Mouse (Mus musculus) liver, embryonic 12.5 days (tissue): Measurements from ENCODE around the gene St8sia4. TPM values are rescaled to one million over a fixed set of nuclear protein-coding genes. Genes with fewer than 3 reads are reported as not detected.

Source experiments
- ATAC-seq: fragments of 200-750 bp; cut with Nextera tagmentation; 2 replicates; pipeline ENCODE4 v1.8.0; 2017; ENCODE audit warnings: moderate number of reproducible peaks, mild to moderate bottlenecking, moderate library complexity
- H3K27ac ChIP-seq: fragments of 300-500 bp; sonication (generic); 2 replicates; pipeline ENCODE4 v1.5.1; 2016; ENCODE audit warnings: mild to moderate bottlenecking
- H3K27me3 ChIP-seq: fragments of 300-500 bp; sonication (generic); replicated peaks from 2 replicates; pipeline ENCODE4 v1.6.1; 2016; ENCODE audit warnings: mild to moderate bottlenecking, moderate library complexity
- H3K36me3 ChIP-seq: fragments of 300-500 bp; sonication (generic); 2 replicates; pipeline ENCODE4 v1.6.1; 2016; ENCODE audit warnings: mild to moderate bottlenecking, moderate library complexity
- H3K4me1 ChIP-seq: fragments of 300-500 bp; sonication (generic); 2 replicates; pipeline ENCODE4 v1.6.1; 2016
- H3K4me2 ChIP-seq: fragments of 300-500 bp; sonication (generic); 2 replicates; pipeline ENCODE4 v1.6.1; 2016; ENCODE audit warnings: mild to moderate bottlenecking, moderate library complexity
- H3K4me3 ChIP-seq: fragments of 300-500 bp; sonication (generic); 2 replicates; pipeline ENCODE4 v1.5.1; 2016; ENCODE audit warnings: mild to moderate bottlenecking, moderate library complexity
- H3K9ac ChIP-seq: fragments of 300-500 bp; sonication (generic); 2 replicates; pipeline ENCODE4 v1.6.1; 2016; ENCODE audit warnings: mild to moderate bottlenecking, moderate library complexity
- H3K9me3 ChIP-seq: fragments of 300-500 bp; sonication (generic); replicated peaks from 2 replicates; pipeline ENCODE4 v1.6.1; 2016; ENCODE audit warnings: mild to moderate bottlenecking, moderate library complexity
- WGBS: fragments of 180-500 bp; shearing (Covaris S2); methylation state at CpG from one replicate; pipeline ENCODE4 v1.1.7; 2016; ENCODE audit not compliant: insufficient replicate concordance; 5-methylcytosine and 5-hydroxymethylcytosine counted together
- polyA plus RNA-seq: library from polyadenylated mRNA; unstranded; fragments of >200 nt; fragmentation: Nextera tagmentation; extraction: Ambion mirVana; gene quantifications from 2 replicates; pipeline ENCODE4 v1.2.1, GENCODE M21; 2016

St8sia4 gene
- polyA plus RNA-seq, 1 experiment from 2014 or later = 2.4 TPM

GRCm38 (mm10) chr1:95653445-95653844 lies 13.9 kb downstream of the St8sia4 start:
- H3K36me3 ChIP-seq = no peaks in the 10 kb centered on the region
- no peaks in the 10 kb centered on the region for H3K4me1 ChIP-seq
- ATAC-seq = no peak
- no peak overlapping the region for H3K4me3 ChIP-seq
- WGBS = 76% methylated on average over 8 of the region's 8 CpGs
- H3K27ac ChIP-seq = no peak overlapping the region
- H3K9me3 ChIP-seq = no peaks in the 10 kb centered on the region
- no peaks in the 10 kb centered on the region for H3K27me3 ChIP-seq
- no peak overlapping the region for H3K4me2 ChIP-seq
- H3K9ac ChIP-seq = no peak overlapping the region

GRCm38 (mm10) chr1:95644292-95644691 lies 23.1 kb downstream of the St8sia4 start:
- no peak overlapping the region for H3K27ac ChIP-seq
- no peak overlapping the region for H3K4me2 ChIP-seq
- 52% methylated on average over 2 of the region's 2 CpGs for WGBS

DNA sequence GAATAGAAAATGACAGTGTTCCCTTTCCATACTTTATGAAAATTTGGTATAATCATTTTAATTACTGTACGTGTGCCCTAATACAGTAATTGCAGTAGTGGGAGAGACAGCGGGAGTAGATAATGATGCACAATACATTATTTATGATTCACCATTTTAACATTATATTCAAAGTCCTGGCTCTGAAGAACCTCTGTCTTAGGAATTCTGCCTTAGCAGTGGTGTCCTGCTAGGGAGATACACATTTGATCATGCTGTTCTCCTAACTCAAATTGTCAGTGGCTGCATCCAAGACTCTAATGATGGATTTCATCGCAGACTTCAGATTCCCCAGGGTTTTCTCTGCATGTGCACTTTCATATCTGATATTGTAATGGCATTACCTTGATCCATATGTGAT lies 28.4 kb downstream of the St8sia4 start:
- Histone ChIP-seq H3K36me3 (no peaks in the 10 kb centered on the region), H3K4me3 (no peak overlapping the region), H3K4me1 (no peaks in the 10 kb centered on the region), H3K27ac (no peak overlapping the region), H3K27me3 (no peaks in the 10 kb centered on the region), H3K9ac (no peak overlapping the region), H3K9me3 (no peaks in the 10 kb centered on the region), H3K4me2 (no peak overlapping the region)
- ATAC-seq = no peak
- WGBS = 80% methylated on average over 3 of the region's 3 CpGs

More at GRCm38 (mm10) chr1:95644292-95644691, 23.1 kb downstream of the St8sia4 start:
- no peaks in the 10 kb centered on the region for H3K27me3 ChIP-seq
- no peak overlapping the region for H3K9ac ChIP-seq
- no peak for ATAC-seq
- H3K4me1 ChIP-seq = no peaks in the 10 kb centered on the region
- no peaks in the 10 kb centered on the region for H3K36me3 ChIP-seq
- H3K4me3 ChIP-seq = no peak overlapping the region
- no peaks in the 10 kb centered on the region for H3K9me3 ChIP-seq

DNA sequence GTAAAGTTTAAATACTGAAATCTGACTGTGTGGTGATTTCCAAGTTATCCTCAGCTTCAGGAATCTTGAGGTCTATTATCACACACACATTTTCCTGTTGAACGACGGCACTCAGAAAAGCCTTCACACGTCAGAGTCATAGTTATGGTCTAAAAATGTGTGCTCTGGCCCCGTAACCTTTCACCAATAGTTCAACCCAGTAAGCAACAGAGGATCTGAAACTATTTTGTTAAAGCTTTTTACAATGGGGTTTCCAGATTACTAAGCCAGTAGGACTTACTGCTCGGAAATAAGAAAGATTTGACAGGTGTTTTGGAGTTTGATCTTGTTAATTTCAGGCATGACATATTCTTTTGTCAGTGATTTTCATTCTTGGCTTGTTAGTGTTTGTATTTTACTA lies 43.0 kb downstream of the St8sia4 start:
- H3K27me3 ChIP-seq = no peaks in the 10 kb centered on the region
- no peak overlapping the region for H3K9ac ChIP-seq
- H3K4me2 ChIP-seq = no peak overlapping the region
- H3K9me3 ChIP-seq = no peaks in the 10 kb centered on the region
- ATAC-seq = no peak
- no peaks in the 10 kb centered on the region for H3K4me1 ChIP-seq
- WGBS = 49% methylated on average over 5 of the region's 5 CpGs
- no peak overlapping the region for H3K4me3 ChIP-seq
- H3K27ac ChIP-seq = no peak overlapping the region
- no peaks in the 10 kb centered on the region for H3K36me3 ChIP-seq

- Histone ChIP-seq H3K4me3 (no peak overlapping the region), H3K9ac (no peak overlapping the region), H3K4me2 (no peak overlapping the region), H3K9me3 (no peaks in the 10 kb centered on the region), H3K27me3 (no peaks in the 10 kb centered on the region), H3K4me1 (no peaks in the 10 kb centered on the region), H3K27ac (no peak overlapping the region), H3K36me3 (no peaks in the 10 kb centered on the region)
- no peak for ATAC-seq
- WGBS = 48% methylated on average over 3 of the region's 3 CpGs
Observed at GRCm38 (mm10) chr1:95618647-95619046, 48.7 kb downstream of the St8sia4 start.

DNA sequence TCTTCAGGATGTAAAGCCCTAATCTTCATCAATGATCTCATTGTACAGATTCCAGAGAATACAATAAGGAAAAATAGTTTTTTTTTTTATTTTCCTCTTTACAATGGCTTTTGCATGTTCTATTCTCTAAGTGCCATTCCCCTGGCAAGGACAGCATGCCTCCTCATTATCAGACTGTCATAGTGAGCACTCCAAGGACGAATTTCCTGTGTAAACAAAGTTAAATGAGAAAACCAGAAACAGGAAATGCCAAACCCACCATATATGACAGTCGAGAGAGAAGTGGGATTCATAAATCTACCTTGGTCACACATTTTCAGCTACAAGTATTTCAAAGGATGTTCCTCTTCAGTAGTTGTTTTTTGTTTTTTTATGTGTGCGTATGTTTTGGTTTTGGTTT lies 49.2 kb downstream of the St8sia4 start:
- no peak overlapping the region for H3K4me2 ChIP-seq
- H3K9ac ChIP-seq = no peak overlapping the region
- H3K27me3 ChIP-seq = no peaks in the 10 kb centered on the region

DNA sequence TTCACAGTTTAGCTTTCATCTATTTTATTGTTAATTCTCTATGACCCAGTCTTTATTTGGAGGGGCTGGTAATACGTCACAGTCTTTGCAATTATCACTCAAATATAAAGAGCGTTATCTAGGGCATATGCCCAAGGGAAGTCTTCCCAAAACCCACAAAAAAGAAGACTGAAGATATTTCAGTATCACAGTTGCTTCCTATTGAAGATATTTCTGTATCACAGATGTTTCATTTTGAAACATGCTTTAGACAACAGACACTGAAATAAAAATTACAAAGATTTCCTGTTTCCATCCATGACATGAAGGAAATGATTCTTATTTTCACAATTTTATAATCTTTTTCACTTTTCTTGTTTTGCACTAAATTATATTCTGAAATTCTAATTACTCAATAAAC lies 57.4 kb downstream of the St8sia4 start:
- Histone ChIP-seq H3K4me2 (no peak overlapping the region), H3K4me3 (no peak overlapping the region), H3K27ac (no peak overlapping the region), H3K36me3 (no peaks in the 10 kb centered on the region), H3K27me3 (no peaks in the 10 kb centered on the region), H3K9ac (no peak overlapping the region), H3K9me3 (no peaks in the 10 kb centered on the region), H3K4me1 (no peaks in the 10 kb centered on the region)
- no peak for ATAC-seq
- 61% methylated on average over 2 of the region's 2 CpGs for WGBS

More for the DNA sequence above, 49.2 kb downstream of the St8sia4 start:
- ATAC-seq = no peak
- Histone ChIP-seq H3K4me3 (no peak overlapping the region), H3K36me3 (no peaks in the 10 kb centered on the region), H3K4me1 (no peaks in the 10 kb centered on the region), H3K27ac (no peak overlapping the region), H3K9me3 (no peaks in the 10 kb centered on the region)
- WGBS = 47% methylated on average over 3 of the region's 3 CpGs

DNA sequence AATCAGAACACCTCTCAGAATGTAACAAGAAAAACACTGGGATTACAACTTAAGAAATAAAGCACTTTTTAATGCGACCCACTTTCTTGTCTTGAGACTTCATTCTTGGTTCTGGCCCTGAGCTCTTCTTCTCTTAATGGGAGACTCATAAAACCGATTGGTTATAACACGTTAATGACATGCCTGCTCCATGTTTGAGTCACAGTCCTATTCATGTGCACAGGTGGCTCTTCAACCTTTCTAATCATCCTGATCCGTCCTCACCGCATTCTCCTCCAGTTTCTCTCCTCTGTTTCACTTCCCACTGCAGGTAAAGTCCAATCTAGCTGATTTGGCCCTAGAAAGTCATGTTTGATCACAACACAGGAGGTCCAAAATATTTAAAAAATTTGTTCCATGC lies 58.3 kb downstream of the St8sia4 start:
- H3K4me2 ChIP-seq = no peak overlapping the region
- H3K4me3 ChIP-seq = no peak overlapping the region
- no peaks in the 10 kb centered on the region for H3K9me3 ChIP-seq
- no peaks in the 10 kb centered on the region for H3K4me1 ChIP-seq
- H3K9ac ChIP-seq = no peak overlapping the region
- 63% methylated on average over 5 of the region's 5 CpGs for WGBS
- H3K36me3 ChIP-seq = no peaks in the 10 kb centered on the region
- no peaks in the 10 kb centered on the region for H3K27me3 ChIP-seq
- ATAC-seq = no peak
- no peak overlapping the region for H3K27ac ChIP-seq

DNA sequence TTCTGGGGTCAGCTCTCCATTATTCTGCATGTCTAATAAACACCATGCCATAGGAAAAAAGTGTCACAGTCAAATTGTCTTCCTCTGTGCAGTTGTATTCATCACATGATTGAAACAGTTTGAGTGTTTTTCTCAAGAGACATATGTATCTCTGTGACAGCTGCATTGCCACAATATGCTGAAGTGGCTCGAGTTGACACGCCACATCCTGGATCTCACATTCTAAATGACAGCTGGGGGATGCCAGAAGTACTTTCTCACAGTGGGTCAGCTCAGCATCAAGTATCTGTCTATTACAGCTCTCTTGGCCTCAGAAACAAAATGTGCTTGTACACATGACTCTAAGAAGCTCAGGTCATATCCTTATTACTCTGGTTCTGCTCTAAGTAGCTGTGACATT lies 61.9 kb downstream of the St8sia4 start:
- Histone ChIP-seq H3K9ac (no peak overlapping the region), H3K36me3 (no peaks in the 10 kb centered on the region), H3K4me3 (no peak overlapping the region), H3K27me3 (no peaks in the 10 kb centered on the region), H3K4me1 (no peaks in the 10 kb centered on the region), H3K4me2 (no peak overlapping the region), H3K27ac (no peak overlapping the region), H3K9me3 (no peaks in the 10 kb centered on the region)
- no peak for ATAC-seq
- WGBS = 68% methylated on average over 2 of the region's 2 CpGs

DNA sequence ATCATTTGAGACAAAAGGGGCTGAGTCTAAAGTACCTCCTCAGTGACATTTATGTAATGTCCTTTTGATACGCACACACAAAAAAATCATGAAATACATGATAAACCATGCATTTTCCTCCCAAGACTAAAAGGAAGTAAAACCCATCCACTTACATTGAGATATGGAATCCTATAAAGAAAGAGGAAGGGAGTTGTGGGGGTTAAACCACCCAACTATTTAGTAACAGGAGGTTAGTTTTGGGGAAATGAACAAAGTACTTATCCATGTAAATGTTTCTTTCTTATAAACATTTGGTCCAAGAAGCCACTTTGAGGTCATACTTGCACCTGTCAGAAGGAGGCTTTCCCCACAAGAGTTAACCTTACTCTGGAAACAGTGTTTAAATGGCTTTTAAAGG lies 69.3 kb downstream of the St8sia4 start:
- Histone ChIP-seq H3K36me3 (no peaks in the 10 kb centered on the region), H3K27ac (0 out of 2 replicates have a peak overlapping the region, but pooled peaks have one; percentile 16), H3K9ac (no peak overlapping the region), H3K9me3 (no peaks in the 10 kb centered on the region), H3K4me3 (no peak overlapping the region), H3K27me3 (no peaks in the 10 kb centered on the region), H3K4me1 (no peaks in the 10 kb centered on the region), H3K4me2 (no peak overlapping the region)
- 53% methylated on average over 1 of the region's 1 CpGs for WGBS
- ATAC-seq = no peak

- H3K9ac ChIP-seq = no peak overlapping the region
- WGBS = 33% methylated on average over 1 of the region's 1 CpGs
- no peak for ATAC-seq
Observed at GRCm38 (mm10) chr1:95596825-95597224, 70.5 kb downstream of the St8sia4 start.

GRCm38 (mm10) chr1:95591101-95591500 lies 76.3 kb downstream of the St8sia4 start:
- H3K27me3 ChIP-seq = no peaks in the 10 kb centered on the region
- no peak overlapping the region for H3K4me2 ChIP-seq
- no peak for ATAC-seq
- no peaks in the 10 kb centered on the region for H3K36me3 ChIP-seq
- 86% methylated on average over 2 of the region's 2 CpGs for WGBS
- H3K27ac ChIP-seq = no peak overlapping the region
- H3K4me3 ChIP-seq = no peak overlapping the region
- H3K4me1 ChIP-seq = no peaks in the 10 kb centered on the region
- no peaks in the 10 kb centered on the region for H3K9me3 ChIP-seq
- H3K9ac ChIP-seq = no peak overlapping the region

More at GRCm38 (mm10) chr1:95596825-95597224, 70.5 kb downstream of the St8sia4 start:
- Histone ChIP-seq H3K27me3 (no peaks in the 10 kb centered on the region), H3K4me3 (no peak overlapping the region), H3K27ac (no peak overlapping the region), H3K4me2 (no peak overlapping the region), H3K9me3 (no peaks in the 10 kb centered on the region), H3K4me1 (no peaks in the 10 kb centered on the region), H3K36me3 (no peaks in the 10 kb centered on the region)

DNA sequence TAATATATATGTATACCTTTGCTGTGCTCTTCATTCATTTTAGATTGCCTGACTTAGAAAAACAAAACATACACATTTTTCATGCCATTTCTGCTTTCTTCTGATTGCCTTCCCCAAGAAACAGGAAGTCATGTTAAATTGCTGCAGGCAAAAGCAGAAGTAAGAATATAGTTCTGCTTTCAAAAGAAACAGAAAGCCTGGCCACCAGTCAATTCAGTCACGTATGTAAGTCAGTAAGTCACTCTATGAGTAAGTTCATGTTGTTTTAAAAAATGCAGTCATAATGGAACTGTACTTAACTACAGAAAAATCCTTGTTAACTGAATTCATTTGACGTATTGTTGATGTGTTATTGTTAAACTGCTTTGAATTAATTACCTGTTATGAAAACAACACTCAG lies 77.3 kb downstream of the St8sia4 start:
- no peaks in the 10 kb centered on the region for H3K36me3 ChIP-seq
- H3K27me3 ChIP-seq = no peaks in the 10 kb centered on the region
- H3K9me3 ChIP-seq = no peaks in the 10 kb centered on the region
- H3K4me1 ChIP-seq = no peaks in the 10 kb centered on the region
- no peak overlapping the region for H3K4me2 ChIP-seq
- 29% methylated on average over 2 of the region's 2 CpGs for WGBS
- no peak overlapping the region for H3K9ac ChIP-seq
- no peak for ATAC-seq
- H3K27ac ChIP-seq = no peak overlapping the region
- no peak overlapping the region for H3K4me3 ChIP-seq
